17 mouse cellular contexts compared by ENCODE assay signal in genomic region chr2:82570358-82570757, GRCm38 (mm10).
DNase-seq lines count a peak whose midpoint lies in the region; ATAC-seq and TF ChIP-seq lines count a peak whose summit lies in the region.
"Had no signal": no experiment of that assay in that cellular context is flagged by ENCODE, and none has a peak within 500 bp of the region (broad histone marks: within the 10 kb centered on the region; RNA-seq: fewer than 3 reads in every experiment).

No protein-coding gene starts in this region.

- no peak for TF ChIP-seq EP300 in MEL (IDR thresholded peaks at IDR 0.05; ENCODE audit: low read depth in 1 of 2, low read length in 2 of 2)

- no peaks in the 10 kb centered on the region for H3K27me3 ChIP-seq in forebrain, embryonic 12.5 days
- H3K27me3 ChIP-seq in forebrain, embryonic 11.5 days (ENCODE audit: control insufficient read depth, insufficient read depth, low read length), result no peaks in the 10 kb centered on the region
- H3K27me3 ChIP-seq in kidney, postnatal 0 days (ENCODE audit: insufficient read depth, low read length), result no peaks in the 10 kb centered on the region
- no peaks in the 10 kb centered on the region for H3K27me3 ChIP-seq in kidney, embryonic 14.5 days (ENCODE audit: control insufficient read depth, insufficient read depth, low read length)
- no peaks in the 10 kb centered on the region for H3K27me3 ChIP-seq in MEL (ENCODE audit: control insufficient read depth in 1 of 2, insufficient read depth in 2 of 2, low read length in 2 of 2)
- H3K27me3 ChIP-seq: heart, embryonic 13.5 days; liver, embryonic 13.5 days had no signal

- no peaks in the 10 kb centered on the region for H3K79me2 ChIP-seq in MEL (ENCODE audit: control insufficient read depth, insufficient read depth, low read length, poor library complexity)

- H3K9me3 ChIP-seq in forebrain, embryonic 12.5 days, result no peaks in the 10 kb centered on the region
- H3K9me3 ChIP-seq in forebrain, embryonic 11.5 days (ENCODE audit: control insufficient read depth, low read length), result no peaks in the 10 kb centered on the region
- H3K9me3 ChIP-seq in kidney, postnatal 0 days (replicated peaks; ENCODE audit: low read length), result no peaks in the 10 kb centered on the region
- H3K9me3 ChIP-seq in kidney, embryonic 14.5 days (ENCODE audit: control insufficient read depth, low read length), result no peaks in the 10 kb centered on the region
- H3K9me3 ChIP-seq in MEL (replicated peaks; ENCODE audit: insufficient read depth, low read length), result no peaks in the 10 kb centered on the region
- H3K9me3 ChIP-seq: heart, embryonic 13.5 days; hindbrain, embryonic 10.5 days; liver, embryonic 13.5 days had no signal

- H3K4me3 ChIP-seq in forebrain, embryonic 12.5 days (replicated peaks), result no peak overlapping the region
- no peak overlapping the region for H3K4me3 ChIP-seq in forebrain, embryonic 11.5 days (ENCODE audit: low read depth, low read length)
- no peak overlapping the region for H3K4me3 ChIP-seq in kidney, postnatal 0 days (replicated peaks; ENCODE audit: low read depth, low read length)
- H3K4me3 ChIP-seq in kidney, embryonic 14.5 days (ENCODE audit: low read length), result no peak overlapping the region
- H3K4me3 ChIP-seq in MEL (ENCODE audit: control insufficient read depth in 1 of 2, insufficient read depth in 1 of 2, low read depth in 2 of 2, low read length in 2 of 2), result no peak overlapping the region
- H3K4me3 ChIP-seq: erythroblast, embryonic 14.5 days; heart, embryonic 13.5 days; hindbrain, embryonic 10.5 days; liver, embryonic 13.5 days had no signal

- 0 out of 2 replicates have a peak, but pooled peaks have one; percentile 17 for ATAC-seq in forebrain, embryonic 12.5 days (ENCODE audit: low FRiP score)
- no peak for ATAC-seq in forebrain, embryonic 11.5 days (replicated peaks; ENCODE audit: low FRiP score)
- no peak for ATAC-seq in kidney, postnatal 0 days (replicated peaks; ENCODE audit: low FRiP score, low read depth)
- no peak for ATAC-seq in kidney, embryonic 14.5 days (ENCODE audit: low FRiP score, low TSS enrichment)

- peak; percentile 19 for TF ChIP-seq RAD21 in MEL (IDR thresholded peaks at IDR 0.05; ENCODE audit: low read depth, low read length)

- no peak overlapping the region for H3K27ac ChIP-seq in forebrain, embryonic 12.5 days
- no peak overlapping the region for H3K27ac ChIP-seq in forebrain, embryonic 11.5 days (ENCODE audit: low read depth, low read length)
- no peak overlapping the region for H3K27ac ChIP-seq in kidney, postnatal 0 days
- H3K27ac ChIP-seq in kidney, embryonic 14.5 days (ENCODE audit: low read depth, low read length), result no peak overlapping the region
- no peak overlapping the region for H3K27ac ChIP-seq in MEL (ENCODE audit: control insufficient read depth, low read depth, low read length)
- H3K27ac ChIP-seq: heart, embryonic 13.5 days; hindbrain, embryonic 10.5 days; liver, embryonic 13.5 days had no signal

- peak; percentile 56; the same call in 1 of the 2 replicates for TF ChIP-seq CTCF in kidney, postnatal 0 days (IDR thresholded peaks at IDR 0.05; ENCODE audit: low read depth)
- no peak; a peak in 1 of 6 replicates for TF ChIP-seq CTCF in MEL (IDR thresholded peaks at IDR 0.05 in 2 of 3, conservative IDR thresholded peaks at IDR 0.05 in 1 of 3; ENCODE audit: control insufficient read depth in 1 of 3, insufficient read depth in 1 of 3, low read depth in 2 of 3, low read length in 3 of 3, poor library complexity in 1 of 3, severe bottlenecking in 1 of 3)

- no peak for TF ChIP-seq POLR2A in MEL (IDR thresholded peaks at IDR 0.05; ENCODE audit: control insufficient read depth in 1 of 2, insufficient read depth in 1 of 2, low read depth in 1 of 2, low read length in 2 of 2, poor library complexity in 1 of 2)

- no peak overlapping the region for H3K9ac ChIP-seq in forebrain, embryonic 12.5 days
- H3K9ac ChIP-seq in forebrain, embryonic 11.5 days (ENCODE audit: low read length), result no peak overlapping the region
- no peak overlapping the region for H3K9ac ChIP-seq in kidney, postnatal 0 days (ENCODE audit: low read depth, low read length)
- H3K9ac ChIP-seq in kidney, embryonic 14.5 days (ENCODE audit: low read depth, low read length), result no peak overlapping the region
- H3K9ac ChIP-seq in MEL (ENCODE audit: control insufficient read depth, low read depth, low read length, poor library complexity, severe bottlenecking), result no peak overlapping the region
- H3K9ac ChIP-seq: heart, embryonic 13.5 days; liver, embryonic 13.5 days had no signal

- H3K4me2 ChIP-seq in forebrain, embryonic 12.5 days, result no peak overlapping the region
- no peak overlapping the region for H3K4me2 ChIP-seq in forebrain, embryonic 11.5 days (ENCODE audit: low read depth, low read length, severe bottlenecking)
- no peak overlapping the region for H3K4me2 ChIP-seq in kidney, postnatal 0 days (ENCODE audit: low read length)
- H3K4me2 ChIP-seq in kidney, embryonic 14.5 days (replicated peaks; ENCODE audit: low read depth, low read length), result no peak overlapping the region
- H3K4me2 ChIP-seq: heart, embryonic 13.5 days; liver, embryonic 13.5 days; midbrain, embryonic 11.5 days had no signal

- H3K36me3 ChIP-seq in forebrain, embryonic 12.5 days (replicated peaks), result no peaks in the 10 kb centered on the region
- H3K36me3 ChIP-seq in forebrain, embryonic 11.5 days (ENCODE audit: control insufficient read depth, insufficient read depth, low read length), result no peaks in the 10 kb centered on the region
- no peaks in the 10 kb centered on the region for H3K36me3 ChIP-seq in kidney, postnatal 0 days (ENCODE audit: insufficient read depth, low read length)
- H3K36me3 ChIP-seq in kidney, embryonic 14.5 days (ENCODE audit: control insufficient read depth, insufficient read depth, low read length), result no peaks in the 10 kb centered on the region
- H3K36me3 ChIP-seq in MEL (ENCODE audit: control insufficient read depth in 1 of 2, insufficient read depth in 2 of 2, low read length in 2 of 2), result no peaks in the 10 kb centered on the region
- H3K36me3 ChIP-seq: heart, embryonic 13.5 days; hindbrain, embryonic 10.5 days; liver, embryonic 13.5 days had no signal

- DNase-seq in forebrain, embryonic 11.5 days (ENCODE audit: low spot score), result no peak
- peak; percentile 16 for DNase-seq in kidney, postnatal 0 days (ENCODE audit: low spot score)
- peak; percentile 12 for DNase-seq in 3T3-L1 (ENCODE audit: low read depth, low spot score)
- DNase-seq in MEL (ENCODE audit: low read depth, low spot score), result no peak
- DNase-seq in adrenal gland, adult 2 months, result no peak
- DNase-seq: cerebellum, adult 18-20 months; kidney, adult 11 months; kidney, postnatal 25 days; liver, embryonic 13.5 days; lung, postnatal 36 days; thymus, postnatal 36 days had no signal

- no peaks in the 10 kb centered on the region for H3K4me1 ChIP-seq in forebrain, embryonic 12.5 days
- no peaks in the 10 kb centered on the region for H3K4me1 ChIP-seq in forebrain, embryonic 11.5 days (replicated peaks; ENCODE audit: control insufficient read depth, insufficient read depth, low read length)
- no peaks in the 10 kb centered on the region for H3K4me1 ChIP-seq in kidney, postnatal 0 days (replicated peaks; ENCODE audit: insufficient read depth, low read length)
- no peaks in the 10 kb centered on the region for H3K4me1 ChIP-seq in kidney, embryonic 14.5 days (ENCODE audit: control insufficient read depth, insufficient read depth, low read length)
- H3K4me1 ChIP-seq in MEL (ENCODE audit: control insufficient read depth in 1 of 2, insufficient read depth in 2 of 2, low read length in 2 of 2), result no peaks in the 10 kb centered on the region
- H3K4me1 ChIP-seq: heart, embryonic 13.5 days; hindbrain, embryonic 10.5 days; liver, embryonic 13.5 days had no signal

TF ChIP-seq in MEL, 35 proteins besides CTCF, POLR2A, EP300 and RAD21:
- no peak for TF ChIP-seq MXI1 (IDR thresholded peaks at IDR 0.05; ENCODE audit: low read depth, low read length)
- TF ChIP-seq USF1 (IDR thresholded peaks at IDR 0.05; ENCODE audit: low read depth, low read length), result no peak
- TF ChIP-seq ZC3H11A (IDR thresholded peaks at IDR 0.05; ENCODE audit: low read depth, low read length), result no peak
- no peak for TF ChIP-seq SMC3 (IDR thresholded peaks at IDR 0.05; ENCODE audit: low read depth, low read length)
- TF ChIP-seq BHLHE40 (IDR thresholded peaks at IDR 0.05; ENCODE audit: borderline replicate concordance, low read depth, low read length), result no peak
- TF ChIP-seq POLR2AphosphoS5 (IDR thresholded peaks at IDR 0.05; ENCODE audit: borderline replicate concordance, low read depth, low read length), result no peak
TF ChIP-seq in MEL: peak in this region for 0.

Comparison
In these comparisons a context has a peak if more than half of its experiments do, and no peak if none do; other contexts are left out.
1. DNase-seq: peak in kidney, postnatal 0 days (single experiment) and 3T3-L1 (single experiment); none in forebrain, embryonic 11.5 days (single experiment), MEL (single experiment) and adrenal gland, adult 2 months (single experiment).